Mouse (Mus musculus): Measurements from ENCODE around the gene Picalm. TPM values are rescaled to one million over a fixed set of nuclear protein-coding genes. Genes with fewer than 3 reads are reported as not detected.

Picalm gene
- total RNA-seq, 1 experiment from 2014 or later, result 196 TPM

Other genes starting within 250 kb of the Picalm start
- gene Ccdc81, start 226.6 kb upstream of the Picalm start, total RNA-seq (2017), result not detected in 2 replicates
- gene Hikeshi, start 189.0 kb upstream of the Picalm start, total RNA-seq (2017), result 96.7 and 113 TPM in 2 replicates
- gene Eed, start 149.2 kb upstream of the Picalm start, total RNA-seq (2017), result 119 and 225 TPM in 2 replicates
- not detected in 2 replicates for gene Ccdc83, start 135.6 kb downstream of the Picalm start, total RNA-seq (2017)
- 0.39 TPM in 1 of 2 replicates, not detected in the other for gene Sytl2, start 172.0 kb downstream of the Picalm start, total RNA-seq (2017)